Mouse (Mus musculus) testis, postnatal 14 days (tissue): ENCODE measurements around the gene Nphs1.

Source experiments
- DNase-seq: peaks from one replicate; pipeline ENCODE4 v3.0.0; 2021; ENCODE audit warnings: low spot score

Nphs1 gene

DNA sequence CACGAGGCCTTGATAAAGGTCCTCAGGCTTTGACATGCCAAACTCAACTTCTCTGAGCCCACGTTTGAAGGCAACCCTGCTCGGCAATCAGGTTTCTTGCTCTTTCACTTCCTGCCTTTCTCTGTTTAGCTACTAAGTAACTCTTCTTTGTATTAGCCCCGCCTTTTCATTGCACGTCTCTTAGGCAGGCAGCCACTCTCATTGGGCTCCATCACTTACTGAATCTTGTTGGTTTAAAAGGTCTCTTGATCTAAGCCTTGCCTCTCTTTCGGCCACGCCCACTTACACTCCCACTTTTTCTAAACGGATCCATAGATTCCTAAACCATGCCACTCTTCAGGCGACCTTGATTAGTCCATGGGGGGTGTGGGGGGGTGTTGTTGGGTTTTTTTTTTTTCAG, 14.4 kb upstream of the Nphs1 start:
- DNase-seq, result no peak

DNA sequence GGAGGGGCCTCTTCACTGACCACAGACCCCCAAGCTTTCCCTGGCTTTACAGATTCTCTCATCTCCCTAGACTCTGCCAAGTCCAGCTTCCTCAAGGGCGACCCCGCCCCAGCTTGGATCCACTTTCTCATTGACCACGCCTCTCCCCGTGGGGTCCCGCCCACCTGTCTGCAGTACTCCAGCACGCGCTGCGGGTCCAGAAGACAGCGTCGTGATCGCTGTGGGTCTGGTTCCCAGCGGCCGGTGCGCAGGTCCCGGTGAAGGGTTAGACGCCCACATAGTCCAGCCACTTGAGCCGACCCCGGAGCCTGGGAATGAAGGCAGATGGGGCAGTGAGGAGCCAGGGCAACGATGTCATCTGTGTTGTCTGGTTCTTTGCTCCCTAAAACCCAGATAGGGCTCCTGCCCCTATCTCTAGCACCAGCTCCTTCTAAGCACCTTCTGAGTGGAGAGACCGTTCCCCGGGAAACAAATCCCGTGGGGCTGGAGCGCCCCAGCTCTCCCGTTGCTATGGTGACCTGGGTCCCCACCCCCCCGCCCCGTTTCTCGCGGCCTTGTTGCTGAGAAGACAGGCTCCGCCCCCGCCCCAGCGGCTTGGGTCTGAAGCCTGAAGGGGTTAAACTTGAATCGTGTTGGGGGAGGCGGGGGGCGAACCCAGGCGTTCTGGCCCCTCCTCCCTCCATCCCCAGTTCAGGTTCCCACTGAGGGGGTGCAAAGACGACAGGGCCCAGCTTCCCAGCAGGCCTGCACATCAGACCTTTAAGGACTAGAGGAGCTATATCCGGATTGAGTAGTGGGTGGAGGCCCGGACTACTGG, 13.8 kb upstream of the Nphs1 start:
- DNase-seq, result peak; percentile 62

DNA sequence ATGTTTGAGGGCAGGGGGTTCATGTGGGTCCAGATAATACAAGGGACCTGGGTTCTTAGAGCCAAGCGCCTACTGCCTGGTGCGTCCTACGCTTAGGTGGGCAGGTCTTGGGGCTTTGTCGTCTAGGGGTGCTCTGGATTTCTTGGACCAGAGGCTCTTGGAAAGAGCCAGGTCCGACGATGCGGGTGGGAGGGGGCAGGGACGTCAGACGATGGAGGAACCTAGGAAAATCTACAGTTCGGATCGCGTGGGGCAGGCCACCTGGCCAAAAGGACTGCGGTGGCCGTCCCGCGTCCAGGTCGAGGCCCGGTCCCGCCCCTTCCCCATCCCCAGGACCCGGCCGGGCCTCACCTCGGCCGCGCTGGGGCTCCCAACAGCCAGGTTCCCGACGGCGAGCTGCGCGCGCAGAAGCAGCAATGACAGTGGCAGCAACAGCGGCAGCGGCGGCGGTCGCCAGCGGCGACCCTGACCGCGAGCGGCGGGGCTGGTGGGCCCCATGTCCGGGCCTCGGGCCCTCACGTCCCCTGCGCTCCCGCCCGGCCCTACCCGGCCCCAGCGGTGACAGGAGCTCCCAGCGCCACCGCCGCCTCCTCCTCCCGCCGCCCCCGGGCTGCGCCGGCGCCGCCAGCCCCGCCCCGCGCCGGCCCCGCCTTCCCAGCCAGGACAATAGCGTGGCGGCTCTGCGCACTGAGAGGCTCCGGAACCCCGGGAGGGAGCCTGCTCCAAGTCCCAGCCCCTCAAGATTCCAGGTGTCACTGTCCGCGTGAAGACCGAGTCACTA, 13.0 kb upstream of the Nphs1 start, which contains the start of gene Aplp1:
Aplp1 (minus strand) TSS at position 565 of the 781 bp plus-strand sequence.
- DNase-seq, result no peak

GRCm38 (mm10) chr7:30450241-30450640, 7.9 kb upstream of the Nphs1 start:
- no peak for DNase-seq

- DNase-seq, result no peak
Observed at GRCm38 (mm10) chr7:30453327-30453726, 4.8 kb upstream of the Nphs1 start.

- DNase-seq, result no peak
Observed at GRCm38 (mm10) chr7:30453766-30454165, 4.3 kb upstream of the Nphs1 start.

GRCm38 (mm10) chr7:30454259-30454658, 3.9 kb upstream of the Nphs1 start:
- DNase-seq, result no peak

DNA sequence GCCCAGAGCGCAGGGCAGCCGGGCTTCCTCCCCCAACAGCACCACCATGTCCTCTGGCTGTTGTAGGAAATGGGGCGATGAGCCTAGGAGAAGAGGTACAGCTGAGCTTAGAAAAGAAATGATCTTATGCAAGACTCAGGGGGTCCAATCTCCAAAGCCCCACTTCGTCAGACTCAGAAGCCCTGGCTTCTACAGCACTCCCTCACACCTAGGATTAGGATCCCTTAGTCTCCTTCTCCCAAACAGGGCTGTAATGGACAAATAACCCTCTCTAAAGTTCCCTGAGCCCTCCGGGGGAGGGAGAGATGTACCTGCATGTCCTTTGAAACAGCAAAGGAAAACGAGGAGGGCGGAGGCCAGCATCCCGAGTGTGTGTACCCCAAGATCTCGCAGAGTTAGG, 1.6 kb upstream of the Nphs1 start:
- no peak for DNase-seq

DNA sequence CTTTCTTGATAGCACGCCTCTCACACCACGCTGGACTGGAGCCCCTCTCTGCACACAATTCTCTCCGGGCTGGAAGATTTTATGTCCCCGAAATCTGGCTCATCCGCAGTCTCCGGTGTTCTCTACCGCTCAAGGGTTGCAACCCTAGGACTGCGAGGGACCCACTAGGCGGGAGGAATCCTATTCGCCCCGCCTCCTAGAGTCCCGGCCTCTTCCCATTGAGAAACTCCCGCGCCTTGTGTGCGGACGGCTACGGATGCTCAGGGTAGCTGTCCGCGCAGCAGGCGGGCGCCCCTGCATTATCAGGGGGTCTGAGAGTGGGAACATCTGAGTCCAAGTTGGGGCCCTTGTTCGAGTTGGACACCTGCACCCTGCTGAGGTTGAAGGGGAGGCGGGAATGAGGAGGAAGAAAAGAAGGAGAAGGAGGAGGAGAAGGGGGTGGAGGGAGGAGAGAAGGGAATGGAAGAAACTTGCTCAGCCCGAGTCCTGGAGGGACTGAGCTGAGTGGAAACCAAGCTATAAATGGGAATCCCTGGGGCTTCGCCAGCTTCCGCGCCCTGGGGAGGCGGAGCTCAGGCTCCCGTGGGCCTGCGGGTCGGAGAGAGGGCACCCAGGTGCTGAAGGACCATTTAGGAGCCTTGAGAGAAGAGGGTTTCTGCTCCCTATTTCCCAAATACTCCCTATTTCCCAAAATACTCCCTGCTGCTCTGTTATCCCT, 1.0 kb upstream of the Nphs1 start:
- no peak for DNase-seq

DNA sequence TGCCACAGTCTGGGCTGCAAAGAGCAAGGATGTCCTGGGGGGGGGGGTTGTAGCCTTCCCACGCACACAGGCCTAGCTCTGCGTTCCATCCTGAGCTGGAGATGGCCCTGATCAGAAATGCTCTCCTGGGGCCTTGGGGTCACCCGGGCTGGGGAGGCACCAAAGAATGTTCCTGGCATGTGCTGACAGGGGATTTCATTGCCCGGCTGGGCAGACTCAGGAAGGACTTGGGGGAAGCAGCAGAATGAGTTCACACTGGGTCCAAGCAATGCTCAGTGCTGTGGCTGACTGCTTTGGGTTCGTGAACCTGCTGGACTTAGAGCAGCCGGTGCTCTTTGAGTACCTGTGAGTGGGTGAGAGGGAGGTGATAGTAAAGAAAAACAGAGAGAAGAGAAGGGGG, 1.4 kb downstream of the Nphs1 start:
- DNase-seq, result no peak

- no peak for DNase-seq
Observed at GRCm38 (mm10) chr7:30463568-30463967, 5.5 kb downstream of the Nphs1 start.

GRCm38 (mm10) chr7:30463996-30464395, 5.9 kb downstream of the Nphs1 start:
- no peak for DNase-seq

DNA sequence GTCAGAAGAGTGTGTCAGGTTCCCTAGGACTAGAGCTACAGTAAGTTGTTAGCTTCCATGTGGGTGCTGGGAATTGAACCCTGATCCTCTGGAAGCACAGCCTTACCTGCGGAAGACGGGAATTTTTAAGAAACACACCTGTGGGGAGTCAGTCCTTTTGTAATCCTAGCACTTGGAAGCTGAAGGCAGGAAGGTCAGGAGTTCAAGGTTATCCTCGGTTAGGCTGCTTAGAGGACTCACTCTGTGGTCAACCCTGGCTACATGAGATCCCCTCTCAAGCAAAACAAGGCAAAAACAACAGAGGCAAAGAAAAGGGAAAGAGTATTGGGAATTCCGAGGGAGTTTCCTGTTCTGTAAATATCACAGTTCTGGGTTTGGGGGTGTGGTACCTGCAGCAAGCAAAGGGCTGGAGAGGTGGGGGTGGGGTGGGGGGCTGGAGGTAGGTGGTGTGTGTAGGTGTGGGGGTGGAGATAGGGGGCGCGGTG, 6.7 kb downstream of the Nphs1 start:
- DNase-seq, result no peak

GRCm38 (mm10) chr7:30472411-30472810, 14.3 kb downstream of the Nphs1 start:
- no peak for DNase-seq

DNA sequence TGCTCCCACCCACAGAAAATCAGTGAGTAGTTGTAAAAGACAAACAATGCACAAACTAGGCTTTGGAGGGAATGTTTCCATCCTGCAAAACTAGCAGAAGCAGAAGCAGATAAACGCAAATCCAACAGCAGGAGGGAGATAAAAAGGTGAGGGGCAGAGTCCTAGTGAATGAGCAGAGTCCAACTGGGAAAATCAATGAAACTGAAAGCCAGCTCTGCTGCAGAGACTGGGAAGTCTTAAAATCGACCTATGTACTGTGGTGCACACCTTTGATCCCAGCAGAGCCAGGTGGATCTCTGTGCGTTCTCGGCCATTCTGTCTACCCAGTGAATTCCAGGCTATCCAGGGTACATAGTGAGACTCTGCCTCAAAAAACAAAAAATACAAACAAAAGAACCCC, 16.9 kb downstream of the Nphs1 start:
- no peak for DNase-seq

DNA sequence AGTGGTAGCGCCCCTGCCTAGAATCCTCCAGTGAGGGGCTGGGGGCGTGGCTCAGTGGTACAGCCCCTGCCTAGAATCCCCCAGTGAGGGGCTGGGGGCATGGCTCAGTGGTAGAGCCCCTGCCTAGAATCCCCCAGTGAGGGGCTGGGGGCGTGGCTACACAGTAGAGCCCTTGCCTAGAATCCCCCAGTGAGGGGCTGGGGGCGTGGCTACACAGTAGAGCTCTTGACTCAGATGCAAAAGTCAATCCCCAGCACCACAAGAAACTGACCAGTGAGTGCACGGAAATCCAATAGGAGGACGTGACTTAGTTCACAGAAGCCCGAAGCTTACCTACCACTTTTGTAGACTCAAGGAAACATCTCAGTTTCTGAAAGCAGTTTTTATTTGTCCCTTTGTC, 18.0 kb downstream of the Nphs1 start:
- peak; percentile 60 for DNase-seq

DNA sequence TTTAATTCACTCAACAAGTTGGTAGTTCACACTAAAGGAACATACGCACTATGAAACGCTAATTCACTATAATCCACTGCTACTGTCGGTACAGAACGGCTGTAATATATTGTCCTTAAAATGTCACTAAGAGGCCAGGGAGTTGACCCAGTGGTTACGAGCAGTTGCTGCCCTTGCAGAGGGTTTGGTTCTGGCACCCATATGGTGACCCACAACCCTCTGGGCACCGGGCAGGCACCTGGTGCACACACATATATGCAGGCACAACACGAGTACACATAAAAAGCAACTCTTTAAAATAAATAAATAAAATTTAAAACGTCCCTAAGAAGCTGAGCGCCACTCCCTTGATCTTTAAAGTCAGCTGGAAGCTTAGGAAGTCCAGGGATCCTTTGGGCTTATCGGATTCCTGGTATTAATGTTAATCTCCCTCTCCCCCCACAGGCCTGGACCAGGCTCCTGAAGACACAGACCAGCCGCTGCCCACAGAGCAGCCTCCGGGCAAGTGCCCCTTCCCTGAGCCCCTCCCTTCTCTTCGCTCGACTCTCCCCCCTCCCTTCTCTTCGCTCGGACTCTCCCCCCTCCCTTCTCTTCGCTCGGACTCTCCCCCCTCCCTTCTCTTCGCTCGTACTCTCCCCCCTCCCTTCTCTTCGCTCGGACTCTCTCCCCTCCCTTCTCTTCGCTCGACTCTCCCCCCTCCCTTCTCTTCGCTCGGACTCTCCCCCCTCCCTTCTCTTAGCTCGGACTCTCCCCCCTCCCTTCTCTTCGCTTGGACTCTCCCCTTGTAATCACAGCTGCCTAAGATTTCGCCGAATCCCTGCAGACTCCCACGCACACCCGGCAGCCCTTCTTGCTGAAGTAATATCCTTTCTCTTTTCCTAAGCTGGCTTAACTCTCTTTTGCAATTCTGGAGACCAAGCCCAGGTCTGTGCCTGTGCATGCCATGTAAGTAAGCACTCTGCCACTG, 19.6 kb downstream of the Nphs1 start:
- DNase-seq, result no peak

DNA sequence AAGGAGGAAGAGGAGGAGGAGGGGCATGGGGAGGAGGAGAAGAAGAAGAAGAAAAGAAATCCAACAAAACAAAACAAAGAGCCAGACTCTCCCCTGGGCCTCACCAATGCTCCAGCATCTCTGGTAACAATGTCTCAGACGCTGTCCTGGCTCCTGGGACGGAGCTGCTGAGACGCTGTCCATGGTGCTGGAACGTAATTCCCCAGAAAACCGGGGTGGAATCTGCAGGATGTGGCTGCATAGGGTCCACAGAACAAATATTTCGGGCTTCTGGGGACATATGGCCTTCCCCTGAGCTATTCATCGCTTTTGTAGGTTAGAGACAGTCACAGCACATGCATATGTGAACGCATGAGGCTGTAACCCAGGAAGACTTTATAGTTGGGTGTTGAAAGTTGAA, 26.1 kb downstream of the Nphs1 start:
- DNase-seq, result peak; percentile 45

- DNase-seq, result peak; percentile 48
Observed at GRCm38 (mm10) chr7:30490251-30490956, 32.3 kb downstream of the Nphs1 start.

DNA sequence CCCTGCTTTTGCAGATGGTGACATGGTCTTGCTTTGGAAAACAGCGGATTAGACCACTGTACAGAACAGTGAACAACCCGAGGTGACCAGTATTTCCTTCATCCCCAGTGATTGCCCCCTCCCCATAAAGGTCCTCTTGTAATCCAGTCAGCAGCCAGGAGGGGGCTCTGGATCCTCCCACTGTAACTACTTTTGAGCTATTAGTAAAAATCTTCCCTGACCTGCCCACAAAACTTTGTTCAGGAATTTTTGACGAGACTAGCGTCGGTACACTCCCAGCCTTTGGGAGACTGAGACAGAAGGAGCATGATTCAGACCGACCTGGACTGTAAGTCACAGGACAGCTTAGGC, 32.8 kb downstream of the Nphs1 start:
- DNase-seq, result no peak

- peak; percentile 74 for DNase-seq
Observed at GRCm38 (mm10) chr7:30492765-30493164, 34.6 kb downstream of the Nphs1 start.
